In the genomic region with DNA sequence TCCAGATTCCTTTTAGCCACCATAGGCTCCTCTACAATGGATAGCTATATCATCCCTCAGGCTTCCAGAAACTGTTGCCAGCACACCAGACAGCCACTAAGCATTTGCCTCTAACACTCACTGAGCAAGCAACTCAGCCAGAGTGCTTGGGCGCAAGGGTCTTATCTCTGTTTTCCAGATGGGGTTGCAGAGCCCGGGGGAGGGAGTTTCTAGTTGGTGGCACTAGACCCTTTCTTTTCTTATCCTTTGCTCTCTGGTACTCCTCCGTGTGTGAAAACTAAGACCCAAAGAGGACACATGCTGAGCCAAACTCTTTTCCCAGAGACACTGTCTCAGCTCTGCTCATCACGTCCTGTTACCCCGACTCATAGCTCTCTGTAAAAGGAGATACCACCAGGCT, we compare ENCODE assay signal across 22 mouse cellular contexts. TPM values are rescaled to one million over a fixed set of nuclear protein-coding genes. Genes with fewer than 3 reads are reported as not detected.
DNase-seq lines count a peak whose midpoint lies in the region; ATAC-seq and TF ChIP-seq lines count a peak whose summit lies in the region.
"Had no signal": no experiment of that assay in that cellular context is flagged by ENCODE, and none has a peak within 500 bp of the region (broad histone marks: within the 10 kb centered on the region; RNA-seq: fewer than 3 reads in every experiment).

No protein-coding gene starts in this region.

- no peak for ATAC-seq in forebrain, embryonic 11.5 days (replicated peaks; ENCODE audit: low FRiP score)
- no peak for ATAC-seq in forebrain, postnatal 0 days
- peak; percentile 53; the same call in 1 of the 2 replicates for ATAC-seq in stomach, embryonic 14.5 days (ENCODE audit: insufficient number of reproducible peaks, insufficient read depth, low FRiP score, low read depth)
- no peak for ATAC-seq in stomach, postnatal 0 days (ENCODE audit: low FRiP score, low TSS enrichment)
- peak; percentile 91 for ATAC-seq in liver, embryonic 14.5 days (ENCODE audit: insufficient read depth)
- no peak for ATAC-seq in granulocyte monocyte progenitor cell, adult 5-6 weeks (replicated peaks; ENCODE audit: poor library complexity, severe bottlenecking)
- ATAC-seq: forebrain, embryonic 16.5 days; hindbrain, postnatal 0 days had no signal

- no peak for TF ChIP-seq CTCF in forebrain, postnatal 0 days (IDR thresholded peaks at IDR 0.05; ENCODE audit: low read depth)
- no peak for TF ChIP-seq CTCF in stomach, postnatal 0 days (IDR thresholded peaks at IDR 0.05; ENCODE audit: low read depth)
- TF ChIP-seq CTCF in liver, embryonic 14.5 days (IDR thresholded peaks at IDR 0.05; ENCODE audit: low read depth), result no peak

- no peak overlapping the region for H3K4me3 ChIP-seq in forebrain, embryonic 11.5 days (ENCODE audit: low read depth, low read length)
- H3K4me3 ChIP-seq in forebrain, postnatal 0 days (ENCODE audit: low read depth, low read length), result no peak overlapping the region
- no peak overlapping the region for H3K4me3 ChIP-seq in stomach, embryonic 14.5 days (ENCODE audit: low read depth, low read length)
- H3K4me3 ChIP-seq in stomach, postnatal 0 days (ENCODE audit: low read depth, low read length), result no peak overlapping the region
- peak overlapping the region; percentile 15 to 34; a peak in 3 of 4 replicates for H3K4me3 ChIP-seq in liver, embryonic 14.5 days (ENCODE audit: insufficient read depth in 1 of 2, low read depth in 2 of 2, low read length in 2 of 2)
- H3K4me3 ChIP-seq: embryonic facial prominence, embryonic 15.5 days had no signal

- DNase-seq in forebrain, embryonic 11.5 days (ENCODE audit: low spot score), result no peak
- DNase-seq in forebrain, postnatal 0 days, result no peak
- DNase-seq in stomach, postnatal 0 days (ENCODE audit: low spot score), result no peak
- DNase-seq in liver, embryonic 14.5 days (ENCODE audit: low read depth in 3 of 3, low spot score in 3 of 3), result peak; percentile 87 to 89 (median 89)
- peak; percentile 44 for DNase-seq in yolk sac, embryonic 10.5 days (ENCODE audit: low spot score)
- DNase-seq in urinary bladder, postnatal 10 days (ENCODE audit: low spot score), result no peak
- DNase-seq: adrenal gland, adult 8-10 months; cerebellum, adult 11 months; gastrocnemius, postnatal 14 days; layer of hippocampus, adult 9-11 months; lung, adult 18-20 months; right cerebral cortex, postnatal 14 days; thymus, postnatal 36 days had no signal

- TF ChIP-seq EP300 in stomach, postnatal 0 days (optimal IDR thresholded peaks at IDR 0.05), result no peak
- TF ChIP-seq EP300 in liver, embryonic 14.5 days (IDR thresholded peaks at IDR 0.05; ENCODE audit: low read depth), result peak; percentile 91

- 80% methylated on average over 5 of the region's 5 CpGs for WGBS in forebrain, embryonic 11.5 days
- WGBS in forebrain, postnatal 0 days, result 73% methylated on average over 5 of the region's 5 CpGs
- WGBS in stomach, embryonic 14.5 days, result 79% methylated on average over 5 of the region's 5 CpGs
- 77% methylated on average over 5 of the region's 5 CpGs for WGBS in stomach, postnatal 0 days
- WGBS in liver, embryonic 14.5 days (ENCODE audit: insufficient replicate concordance), result 11% methylated on average over 5 of the region's 5 CpGs

- no peak overlapping the region for H3K4me2 ChIP-seq in forebrain, embryonic 11.5 days (ENCODE audit: low read depth, low read length, severe bottlenecking)
- no peak overlapping the region for H3K4me2 ChIP-seq in forebrain, postnatal 0 days (ENCODE audit: low read depth)
- H3K4me2 ChIP-seq in stomach, embryonic 14.5 days (replicated peaks; ENCODE audit: low read depth, low read length), result no peak overlapping the region
- no peak overlapping the region for H3K4me2 ChIP-seq in stomach, postnatal 0 days (replicated peaks; ENCODE audit: low read depth)
- H3K4me2 ChIP-seq in liver, embryonic 14.5 days (ENCODE audit: low read depth), result peak overlapping the region; percentile 61
- H3K4me2 ChIP-seq: embryonic facial prominence, embryonic 15.5 days had no signal

- H3K4me1 ChIP-seq in forebrain, embryonic 11.5 days (replicated peaks; ENCODE audit: control insufficient read depth, insufficient read depth, low read length), result no peaks in the 10 kb centered on the region
- no peaks in the 10 kb centered on the region for H3K4me1 ChIP-seq in forebrain, postnatal 0 days (ENCODE audit: insufficient read depth)
- no peaks in the 10 kb centered on the region for H3K4me1 ChIP-seq in stomach, embryonic 14.5 days (ENCODE audit: control insufficient read depth, insufficient read depth, low read length)
- H3K4me1 ChIP-seq in stomach, postnatal 0 days (replicated peaks; ENCODE audit: control insufficient read depth, insufficient read depth), result no peaks in the 10 kb centered on the region
- H3K4me1 ChIP-seq in liver, embryonic 14.5 days (replicated peaks; ENCODE audit: control insufficient read depth in 2 of 2, insufficient read depth in 2 of 2, low read length in 1 of 2), result peaks cover 54 to 71% of the 10 kb centered on the region in 2 experiments

- peak overlapping the region; percentile 25; the same call in 1 of the 2 replicates for H3K27ac ChIP-seq in forebrain, embryonic 11.5 days (ENCODE audit: low read depth, low read length)
- no peak overlapping the region for H3K27ac ChIP-seq in forebrain, postnatal 0 days (ENCODE audit: low read depth, low read length)
- no peak overlapping the region for H3K27ac ChIP-seq in stomach, embryonic 14.5 days (ENCODE audit: low read length)
- H3K27ac ChIP-seq in stomach, postnatal 0 days (replicated peaks), result no peak overlapping the region
- H3K27ac ChIP-seq in liver, embryonic 14.5 days, result peak overlapping the region; percentile 98
- H3K27ac ChIP-seq: embryonic facial prominence, embryonic 15.5 days; hindbrain, postnatal 0 days; kidney, postnatal 0 days had no signal

- no peaks in the 10 kb centered on the region for H3K9me3 ChIP-seq in forebrain, embryonic 11.5 days (ENCODE audit: control insufficient read depth, low read length)
- no peaks in the 10 kb centered on the region for H3K9me3 ChIP-seq in forebrain, postnatal 0 days (ENCODE audit: low read length)
- no peaks in the 10 kb centered on the region for H3K9me3 ChIP-seq in stomach, embryonic 14.5 days (ENCODE audit: control insufficient read depth, low read depth, low read length)
- H3K9me3 ChIP-seq in stomach, postnatal 0 days (ENCODE audit: control insufficient read depth, low read length), result no peaks in the 10 kb centered on the region
- H3K9me3 ChIP-seq in liver, embryonic 14.5 days (ENCODE audit: control insufficient read depth, low read length), result no peaks in the 10 kb centered on the region
- H3K9me3 ChIP-seq: embryonic facial prominence, embryonic 15.5 days had no signal

- H3K27me3 ChIP-seq in forebrain, embryonic 11.5 days (ENCODE audit: control insufficient read depth, insufficient read depth, low read length), result no peaks in the 10 kb centered on the region
- no peaks in the 10 kb centered on the region for H3K27me3 ChIP-seq in forebrain, postnatal 0 days (ENCODE audit: insufficient read depth, low read length)
- H3K27me3 ChIP-seq in stomach, embryonic 14.5 days (ENCODE audit: control insufficient read depth, insufficient read depth, low read length), result no peaks in the 10 kb centered on the region
- no peaks in the 10 kb centered on the region for H3K27me3 ChIP-seq in stomach, postnatal 0 days (ENCODE audit: control insufficient read depth, insufficient read depth, low read length)
- H3K27me3 ChIP-seq in liver, embryonic 14.5 days (ENCODE audit: control insufficient read depth, insufficient read depth, low read length), result no peaks in the 10 kb centered on the region
- H3K27me3 ChIP-seq: embryonic facial prominence, embryonic 15.5 days had no signal

- no peaks in the 10 kb centered on the region for H3K36me3 ChIP-seq in forebrain, embryonic 11.5 days (ENCODE audit: control insufficient read depth, insufficient read depth, low read length)
- H3K36me3 ChIP-seq in forebrain, postnatal 0 days (ENCODE audit: insufficient read depth), result no peaks in the 10 kb centered on the region
- no peaks in the 10 kb centered on the region for H3K36me3 ChIP-seq in stomach, embryonic 14.5 days (ENCODE audit: control insufficient read depth, insufficient read depth, low read length)
- no peaks in the 10 kb centered on the region for H3K36me3 ChIP-seq in stomach, postnatal 0 days (ENCODE audit: control insufficient read depth, insufficient read depth, low read length)
- H3K36me3 ChIP-seq in liver, embryonic 14.5 days (replicated peaks; ENCODE audit: control insufficient read depth, insufficient read depth, low read depth), result no peaks in the 10 kb centered on the region; the same call in 1 of the 2 replicates
- H3K36me3 ChIP-seq: embryonic facial prominence, embryonic 15.5 days had no signal

- H3K9ac ChIP-seq in forebrain, embryonic 11.5 days (ENCODE audit: low read length), result no peak overlapping the region
- H3K9ac ChIP-seq in forebrain, postnatal 0 days, result no peak overlapping the region
- no peak overlapping the region for H3K9ac ChIP-seq in stomach, embryonic 14.5 days (replicated peaks; ENCODE audit: low read depth, low read length)
- no peak overlapping the region for H3K9ac ChIP-seq in stomach, postnatal 0 days (ENCODE audit: low read length)
- peak overlapping the region; percentile 52 for H3K9ac ChIP-seq in liver, embryonic 14.5 days (replicated peaks)
- H3K9ac ChIP-seq: embryonic facial prominence, embryonic 15.5 days had no signal

RNA-seq across cellular contexts. Expression of gene Pga5, which starts 16.5 kb away (rescaled TPM):
- not detected in 2 replicates for polyA plus RNA-seq in forebrain, embryonic 11.5 days (2014; fragmentation: Nextera tagmentation; extraction: Ambion mirVana)
- not detected in 2 replicates for total RNA-seq in forebrain, postnatal 0 days (2014; rRNA removed)
- not detected in 2 replicates for polyA plus RNA-seq in forebrain, postnatal 0 days (2015; fragmentation: Nextera tagmentation; extraction: Ambion mirVana)
- polyA plus RNA-seq in stomach, embryonic 14.5 days (2014; fragmentation: Nextera tagmentation; extraction: Ambion mirVana), result 10.2 and 14.1 TPM in 2 replicates
- polyA plus RNA-seq in stomach, postnatal 0 days (2015; fragmentation: Nextera tagmentation; extraction: Ambion mirVana), result 22,358 and 23,362 TPM in 2 replicates
- polyA plus RNA-seq in liver, embryonic 14.5 days (2012; rRNA removed), result 0.02 TPM in 1 of 2 replicates, not detected in the other
- polyA plus RNA-seq in liver, embryonic 14.5 days (2014; fragmentation: Nextera tagmentation; extraction: Ambion mirVana), result not detected in 2 replicates
- total RNA-seq in granulocyte monocyte progenitor cell, adult 5-6 weeks (2014; fragmentation: Nextera tagmentation), result not detected in 2 replicates
- total RNA-seq in granulocyte monocyte progenitor cell, adult 5-6 weeks (2017), result not detected in 2 replicates
- total RNA-seq: adrenal gland, adult 8-10 months; gastrocnemius, postnatal 14 days; hindbrain, postnatal 0 days; left cerebral cortex, postnatal 14 days had no signal
- polyA plus RNA-seq: embryonic facial prominence, embryonic 15.5 days; forebrain, embryonic 16.5 days; heart, embryonic 16.5 days; hindbrain, postnatal 0 days; neural tube, embryonic 14.5 days had no signal

RNA-seq across cellular contexts. Expression of gene Vps37c, which starts 27.2 kb away (rescaled TPM):
- 32.1 and 33.4 TPM in 2 replicates for polyA plus RNA-seq in forebrain, embryonic 11.5 days (2014; fragmentation: Nextera tagmentation; extraction: Ambion mirVana)
- total RNA-seq in forebrain, postnatal 0 days (2014; rRNA removed), result 27.9 and 29.0 TPM in 2 replicates
- 34.5 TPM in 2 replicates for polyA plus RNA-seq in forebrain, postnatal 0 days (2015; fragmentation: Nextera tagmentation; extraction: Ambion mirVana)
- polyA plus RNA-seq in stomach, embryonic 14.5 days (2014; fragmentation: Nextera tagmentation; extraction: Ambion mirVana), result 37.5 and 40.4 TPM in 2 replicates
- 48.6 and 57.3 TPM in 2 replicates for polyA plus RNA-seq in stomach, postnatal 0 days (2015; fragmentation: Nextera tagmentation; extraction: Ambion mirVana)
- 6.0 and 6.3 TPM in 2 replicates for polyA plus RNA-seq in liver, embryonic 14.5 days (2012; rRNA removed)
- polyA plus RNA-seq in liver, embryonic 14.5 days (2014; fragmentation: Nextera tagmentation; extraction: Ambion mirVana), result 9.3 and 10.4 TPM in 2 replicates
- total RNA-seq in granulocyte monocyte progenitor cell, adult 5-6 weeks (2014; fragmentation: Nextera tagmentation), result 21.1 and 23.8 TPM in 2 replicates
- total RNA-seq in granulocyte monocyte progenitor cell, adult 5-6 weeks (2017), result 15.3 and 20.0 TPM in 2 replicates

RNA-seq across cellular contexts. Expression of gene Vwce, which starts 27.4 kb away (rescaled TPM):
- 0.47 and 0.49 TPM in 2 replicates for polyA plus RNA-seq in forebrain, embryonic 11.5 days (2014; fragmentation: Nextera tagmentation; extraction: Ambion mirVana)
- 1.5 and 1.7 TPM in 2 replicates for total RNA-seq in forebrain, postnatal 0 days (2014; rRNA removed)
- polyA plus RNA-seq in forebrain, postnatal 0 days (2015; fragmentation: Nextera tagmentation; extraction: Ambion mirVana), result 0.44 and 0.88 TPM in 2 replicates
- polyA plus RNA-seq in stomach, embryonic 14.5 days (2014; fragmentation: Nextera tagmentation; extraction: Ambion mirVana), result 1.1 and 1.9 TPM in 2 replicates
- polyA plus RNA-seq in stomach, postnatal 0 days (2015; fragmentation: Nextera tagmentation; extraction: Ambion mirVana), result 0.51 and 0.61 TPM in 2 replicates
- polyA plus RNA-seq in liver, embryonic 14.5 days (2012; rRNA removed), result 6.7 and 8.5 TPM in 2 replicates
- polyA plus RNA-seq in liver, embryonic 14.5 days (2014; fragmentation: Nextera tagmentation; extraction: Ambion mirVana), result 5.4 and 7.4 TPM in 2 replicates
- total RNA-seq in granulocyte monocyte progenitor cell, adult 5-6 weeks (2014; fragmentation: Nextera tagmentation), result not detected in 2 replicates
- 1.1 TPM in 1 of 2 replicates, not detected in the other for total RNA-seq in granulocyte monocyte progenitor cell, adult 5-6 weeks (2017)

RNA-seq across cellular contexts. Expression of gene Tkfc, which starts 55.9 kb away (rescaled TPM):
- polyA plus RNA-seq in forebrain, embryonic 11.5 days (2014; fragmentation: Nextera tagmentation; extraction: Ambion mirVana), result 26.1 and 29.7 TPM in 2 replicates
- total RNA-seq in forebrain, postnatal 0 days (2014; rRNA removed), result 8.8 and 12.8 TPM in 2 replicates
- polyA plus RNA-seq in forebrain, postnatal 0 days (2015; fragmentation: Nextera tagmentation; extraction: Ambion mirVana), result 19.3 and 22.7 TPM in 2 replicates
- 17.7 and 19.2 TPM in 2 replicates for polyA plus RNA-seq in stomach, embryonic 14.5 days (2014; fragmentation: Nextera tagmentation; extraction: Ambion mirVana)
- 6.3 and 6.7 TPM in 2 replicates for polyA plus RNA-seq in stomach, postnatal 0 days (2015; fragmentation: Nextera tagmentation; extraction: Ambion mirVana)
- 11.7 and 13.9 TPM in 2 replicates for polyA plus RNA-seq in liver, embryonic 14.5 days (2012; rRNA removed)
- 15.1 and 15.6 TPM in 2 replicates for polyA plus RNA-seq in liver, embryonic 14.5 days (2014; fragmentation: Nextera tagmentation; extraction: Ambion mirVana)
- 12.8 and 13.0 TPM in 2 replicates for total RNA-seq in granulocyte monocyte progenitor cell, adult 5-6 weeks (2014; fragmentation: Nextera tagmentation)
- 5.0 and 7.1 TPM in 2 replicates for total RNA-seq in granulocyte monocyte progenitor cell, adult 5-6 weeks (2017)

RNA-seq across cellular contexts. Expression of gene Ddb1, which starts 56.2 kb away (rescaled TPM):
- polyA plus RNA-seq in forebrain, embryonic 11.5 days (2014; fragmentation: Nextera tagmentation; extraction: Ambion mirVana), result 392 and 442 TPM in 2 replicates
- total RNA-seq in forebrain, postnatal 0 days (2014; rRNA removed), result 245 and 273 TPM in 2 replicates
- polyA plus RNA-seq in forebrain, postnatal 0 days (2015; fragmentation: Nextera tagmentation; extraction: Ambion mirVana), result 130 and 145 TPM in 2 replicates
- 303 and 313 TPM in 2 replicates for polyA plus RNA-seq in stomach, embryonic 14.5 days (2014; fragmentation: Nextera tagmentation; extraction: Ambion mirVana)
- polyA plus RNA-seq in stomach, postnatal 0 days (2015; fragmentation: Nextera tagmentation; extraction: Ambion mirVana), result 108 and 110 TPM in 2 replicates
- 66.8 and 91.2 TPM in 2 replicates for polyA plus RNA-seq in liver, embryonic 14.5 days (2012; rRNA removed)
- polyA plus RNA-seq in liver, embryonic 14.5 days (2014; fragmentation: Nextera tagmentation; extraction: Ambion mirVana), result 133 and 147 TPM in 2 replicates
- total RNA-seq in granulocyte monocyte progenitor cell, adult 5-6 weeks (2014; fragmentation: Nextera tagmentation), result 174 and 186 TPM in 2 replicates
- total RNA-seq in granulocyte monocyte progenitor cell, adult 5-6 weeks (2017), result 345 and 427 TPM in 2 replicates

Comparison
In these comparisons a context has a peak if more than half of its experiments do, and no peak if none do; other contexts are left out.
1. ATAC-seq: peak in stomach, embryonic 14.5 days (single experiment) and liver, embryonic 14.5 days (single experiment); none in forebrain, embryonic 11.5 days (single experiment), forebrain, postnatal 0 days (single experiment), stomach, postnatal 0 days (single experiment) and granulocyte monocyte progenitor cell, adult 5-6 weeks (single experiment).
2. H3K27ac ChIP-seq: peak in forebrain, embryonic 11.5 days (single experiment) and liver, embryonic 14.5 days (single experiment); none in forebrain, postnatal 0 days (single experiment), stomach, embryonic 14.5 days (single experiment) and stomach, postnatal 0 days (single experiment).
3. RNA of gene Pga5, which starts 16.5 kb away (polyA plus RNA-seq): 22,358 to 23,362 TPM in stomach, postnatal 0 days; 10.2 to 14.1 TPM in stomach, embryonic 14.5 days, not detected in forebrain, embryonic 11.5 days, 0.02 TPM in liver, embryonic 14.5 days and not detected in forebrain, postnatal 0 days; every median in the first group is over 1,000 times any median in the second.
4. DNase-seq: peak in liver, embryonic 14.5 days (3 of 3) and yolk sac, embryonic 10.5 days (single experiment); none in forebrain, embryonic 11.5 days (single experiment), forebrain, postnatal 0 days (single experiment), stomach, postnatal 0 days (single experiment) and urinary bladder, postnatal 10 days (single experiment).
5. H3K4me3 ChIP-seq: peak in liver, embryonic 14.5 days (2 of 2); none in forebrain, embryonic 11.5 days (single experiment), forebrain, postnatal 0 days (single experiment), stomach, embryonic 14.5 days (single experiment) and stomach, postnatal 0 days (single experiment).